Mouse (Mus musculus): ENCODE results near the gene Car5a.

GRCm38 (mm10) chr8:121903977-121904376 lies 40.7 kb downstream of the Car5a start:
- TF ChIP-seq GATA1 (IDR thresholded peaks at IDR 0.05; ENCODE audit: borderline replicate concordance, low read length) (no peak), CTCF (IDR thresholded peaks at IDR 0.05; ENCODE audit: low read depth, low read length) (no peak), TAL1 (conservative IDR thresholded peaks at IDR 0.05; ENCODE audit: low read depth, low read length) (no peak), POLR2AphosphoS5 (IDR thresholded peaks at IDR 0.05; ENCODE audit: insufficient replicate concordance, low read depth, low read length) (no peak)
